Mouse (Mus musculus): ENCODE data around the gene Rps7.

- TF ChIP-seq CTCF (IDR thresholded peaks at IDR 0.05; ENCODE audit: borderline replicate concordance, insufficient read depth, low read length) (no peak), POLR2A (IDR thresholded peaks at IDR 0.05; ENCODE audit: low read depth, low read length) (no peak)
Measured at GRCm38 (mm10) chr12:28614401-28614800, 21.4 kb downstream of the Rps7 start.

Measured in embryonic fibroblast, embryonic 13.5 days (primary cell).